Mouse (Mus musculus) liver, postnatal 0 days (tissue): ENCODE measurements at regions not wholly inside any gene's neighbourhood (a gene's known extent, or its start where the extent isn't known, plus 50 kb on each side); places are given as distances from the start of the nearest gene placed in this dataset.
A peak's percentile ranks its signal among the peaks of the same experiment; 100 is the strongest.

Experiments
- ATAC-seq: fragments of 200-750 bp; cut with Nextera tagmentation; 2 replicates; pipeline ENCODE4 v1.8.0; 2017; ENCODE audit warnings: mild to moderate bottlenecking, moderate library complexity
- DNase-seq: peaks from one replicate; pipeline ENCODE4 v3.0.0-alpha.2; 2016
- H3K27ac ChIP-seq: fragments of 300-500 bp; sonication (generic); 2 replicates; pipeline ENCODE4 v1.5.1; 2014; ENCODE audit warnings: antibody characterized with exemption, moderate library complexity, mild to moderate bottlenecking, low read depth
- H3K27me3 ChIP-seq: fragments of 300-500 bp; sonication (generic); 2 replicates; pipeline ENCODE4 v1.6.1; 2014; ENCODE audit warnings: low read length, control low read depth, mixed read lengths; ENCODE audit not compliant: insufficient read depth
- H3K36me3 ChIP-seq: fragments of 300-500 bp; sonication (generic); replicated peaks from 2 replicates; pipeline ENCODE4 v1.6.1; 2014; ENCODE audit warnings: mild to moderate bottlenecking, control low read depth, low read length, moderate library complexity, mixed read lengths; ENCODE audit not compliant: insufficient read depth
- H3K4me1 ChIP-seq: fragments of 300-500 bp; sonication (generic); 2 replicates; pipeline ENCODE4 v1.6.1; 2014; ENCODE audit warnings: antibody characterized with exemption, mild to moderate bottlenecking, control low read depth; ENCODE audit not compliant: insufficient read depth
- H3K4me2 ChIP-seq: fragments of 300-500 bp; sonication (generic); 2 replicates; pipeline ENCODE4 v1.6.1; 2014; ENCODE audit warnings: low read depth, mild to moderate bottlenecking, low read length, moderate library complexity, mixed read lengths
- H3K4me3 ChIP-seq: fragments of 300-500 bp; sonication (generic); 2 replicates; pipeline ENCODE4 v1.5.1; 2014; ENCODE audit warnings: low read depth, low read length
- H3K9ac ChIP-seq: fragments of 300-500 bp; sonication (generic); replicated peaks from 2 replicates; pipeline ENCODE4 v1.6.1; 2014; ENCODE audit warnings: mild to moderate bottlenecking, moderate library complexity
- H3K9me3 ChIP-seq: fragments of 300-500 bp; sonication (generic); 2 replicates; pipeline ENCODE4 v1.6.1; 2016; ENCODE audit warnings: mild to moderate bottlenecking, control low read depth, low read length, mixed read lengths
- CTCF ChIP-seq: sonication (generic); IDR thresholded peaks from 2 replicates; pipeline ENCODE4 v1.5.1; 2016; ENCODE audit warnings: antibody characterized with exemption, low read depth
- EP300 ChIP-seq: IDR thresholded peaks from 2 replicates; pipeline ENCODE4 v1.6.1; 2016; ENCODE audit warnings: antibody characterized with exemption, low read depth, mild to moderate bottlenecking
- WGBS: fragments of 180-500 bp; shearing (Covaris S2); extraction: QIAGEN DNeasy Blood & Tissue Kit; methylation state at CpG from one replicate; pipeline ENCODE4 v1.1.7; 2014; ENCODE audit not compliant: insufficient replicate concordance; 5-methylcytosine and 5-hydroxymethylcytosine counted together

GRCm38 (mm10) chr15:50246418-50247186 is 3638.1 kb upstream of the Gm7489 start:
- ATAC-seq, result no peak
- H3K27me3 ChIP-seq, result no peaks in the 10 kb centered on the region
- no peak overlapping the region for H3K27ac ChIP-seq
- WGBS, result 77% methylated on average over 15 of the region's 15 CpGs
- H3K9me3 ChIP-seq, result no peaks in the 10 kb centered on the region
- H3K36me3 ChIP-seq, result no peaks in the 10 kb centered on the region
- no peak overlapping the region for H3K4me3 ChIP-seq
- no peak overlapping the region for H3K4me2 ChIP-seq
- no peak overlapping the region for H3K9ac ChIP-seq
- DNase-seq, result no peak
- TF ChIP-seq EP300 (no peak), CTCF (no peak)
- H3K4me1 ChIP-seq, result no peaks in the 10 kb centered on the region

- H3K36me3 ChIP-seq, result no peaks in the 10 kb centered on the region
- H3K4me2 ChIP-seq, result no peak overlapping the region
- 57% methylated on average over 2 of the region's 2 CpGs for WGBS
- no peak overlapping the region for H3K4me3 ChIP-seq
- TF ChIP-seq CTCF (no peak), EP300 (no peak)
- DNase-seq (no peak), ATAC-seq (no peak; the same call in 1 of the 2 replicates)
- H3K27me3 ChIP-seq, result no peaks in the 10 kb centered on the region
- no peaks in the 10 kb centered on the region for H3K4me1 ChIP-seq
- no peak overlapping the region for H3K27ac ChIP-seq
- no peak overlapping the region for H3K9ac ChIP-seq
- H3K9me3 ChIP-seq, result no peaks in the 10 kb centered on the region
Observed at GRCm38 (mm10) chr15:50260057-50260456, 3624.6 kb upstream of the Gm7489 start.

DNA sequence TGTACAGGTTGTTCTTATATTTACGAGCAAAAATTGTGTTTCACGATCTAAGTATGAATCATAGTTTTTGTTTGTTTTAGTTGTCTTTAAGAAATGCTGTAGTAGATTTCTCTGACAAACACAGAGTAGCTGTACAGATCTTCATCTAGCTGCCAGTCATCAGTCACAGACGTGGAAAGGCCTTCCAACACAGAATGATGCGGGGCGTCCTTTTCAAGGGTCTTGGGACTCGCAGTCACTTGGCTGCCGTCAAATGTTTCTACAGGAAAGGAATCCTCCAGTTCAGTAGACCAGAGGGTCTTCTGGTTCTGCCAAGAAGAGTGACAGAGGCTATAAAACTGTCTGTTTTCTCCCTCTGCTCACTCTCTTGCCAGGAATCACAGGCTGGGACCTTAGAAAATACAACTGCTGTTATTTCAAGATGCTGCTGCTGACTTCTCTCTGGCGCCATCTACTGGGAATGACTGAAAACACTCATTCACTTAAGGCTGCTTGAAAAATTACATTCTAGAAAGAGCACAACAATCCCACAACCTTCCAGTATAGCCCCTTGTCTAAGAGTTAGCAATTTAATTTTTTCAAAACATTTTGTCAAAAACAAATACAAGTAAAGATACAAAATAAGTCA is 3623.3 kb upstream of the Gm7489 start:
- DNase-seq, result peak; percentile 33

DNA sequence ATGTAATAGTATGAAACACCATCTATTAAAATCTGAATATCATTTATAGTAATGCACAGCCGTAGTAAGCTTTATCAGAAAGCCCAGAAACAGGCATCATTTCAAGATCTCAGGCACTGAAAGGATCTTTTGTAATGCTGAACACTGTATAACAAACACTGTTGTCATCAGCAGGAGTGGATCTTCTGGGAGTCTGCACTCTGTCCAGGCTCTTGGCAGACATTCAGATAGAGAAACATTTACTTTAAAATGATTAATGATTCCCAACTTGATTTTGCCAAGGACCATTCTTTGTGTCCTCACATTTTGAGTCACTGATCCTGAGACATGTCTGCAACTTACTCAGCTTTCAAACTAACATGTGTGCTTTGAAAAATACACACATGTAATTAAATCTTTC is 3617.2 kb upstream of the Gm7489 start:
- no peaks in the 10 kb centered on the region for H3K4me1 ChIP-seq
- 77% methylated on average over 1 of the region's 1 CpGs for WGBS
- DNase-seq, result no peak
- H3K4me3 ChIP-seq, result no peak overlapping the region
- no peak for TF ChIP-seq EP300
- TF ChIP-seq CTCF, result no peak
- H3K9ac ChIP-seq, result no peak overlapping the region
- H3K9me3 ChIP-seq, result no peaks in the 10 kb centered on the region
- no peaks in the 10 kb centered on the region for H3K27me3 ChIP-seq
- H3K4me2 ChIP-seq, result no peak overlapping the region
- no peak overlapping the region for H3K27ac ChIP-seq
- no peak for ATAC-seq
- no peaks in the 10 kb centered on the region for H3K36me3 ChIP-seq

More for the DNA sequence above, 3623.3 kb upstream of the Gm7489 start:
- no peak overlapping the region for H3K4me2 ChIP-seq
- H3K27me3 ChIP-seq, result no peaks in the 10 kb centered on the region
- no peaks in the 10 kb centered on the region for H3K9me3 ChIP-seq
- ATAC-seq, result no peak
- H3K27ac ChIP-seq, result no peak overlapping the region
- WGBS, result 72% methylated on average over 8 of the region's 8 CpGs
- no peak overlapping the region for H3K9ac ChIP-seq
- no peaks in the 10 kb centered on the region for H3K36me3 ChIP-seq
- no peaks in the 10 kb centered on the region for H3K4me1 ChIP-seq
- no peak overlapping the region for H3K4me3 ChIP-seq
- TF ChIP-seq EP300, result no peak
- peak; percentile 74 for TF ChIP-seq CTCF

- Histone ChIP-seq H3K4me2 (no peak overlapping the region), H3K27me3 (no peaks in the 10 kb centered on the region), H3K9ac (no peak overlapping the region), H3K9me3 (no peaks in the 10 kb centered on the region), H3K36me3 (no peaks in the 10 kb centered on the region), H3K4me1 (no peaks in the 10 kb centered on the region), H3K4me3 (no peak overlapping the region), H3K27ac (no peak overlapping the region)
- no peak for ATAC-seq
- TF ChIP-seq CTCF (no peak), EP300 (no peak)
- DNase-seq, result no peak
Observed at GRCm38 (mm10) chr15:50271646-50272045, 3613.1 kb upstream of the Gm7489 start.

DNA sequence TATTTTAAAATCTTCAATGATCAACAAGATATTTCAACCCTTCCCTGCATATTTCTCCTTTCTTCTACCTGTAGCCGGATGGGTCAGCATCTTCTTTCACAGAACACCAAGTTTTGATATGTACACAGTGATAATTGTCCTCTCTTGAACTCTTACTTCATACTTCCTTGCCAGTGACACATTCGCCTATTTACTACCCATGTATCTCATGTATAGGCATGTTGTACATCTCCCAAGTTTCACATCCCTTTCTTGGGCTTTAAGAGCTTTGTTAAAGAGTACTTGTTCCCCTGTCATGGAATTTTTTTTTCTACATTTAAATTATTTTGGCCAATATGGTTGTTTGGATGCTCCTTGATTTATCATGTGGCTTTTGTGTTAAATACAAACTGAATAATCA is 3602.1 kb upstream of the Gm7489 start:
- TF ChIP-seq EP300 (no peak), CTCF (no peak)
- ATAC-seq, result no peak
- 63% methylated on average over 2 of the region's 2 CpGs for WGBS

More for the DNA sequence above, 3602.1 kb upstream of the Gm7489 start:
- Histone ChIP-seq H3K36me3 (no peaks in the 10 kb centered on the region), H3K27me3 (no peaks in the 10 kb centered on the region), H3K9me3 (no peaks in the 10 kb centered on the region), H3K4me3 (no peak overlapping the region), H3K4me1 (no peaks in the 10 kb centered on the region), H3K9ac (no peak overlapping the region), H3K27ac (no peak overlapping the region), H3K4me2 (no peak overlapping the region)
- no peak for DNase-seq
